Mouse (Mus musculus) frontal cortex, postnatal 14 days (tissue): ENCODE measurements around the gene Mfap2.

Experiments used
- DNase-seq, 2 experiments: peaks; one replicate each; pipeline ENCODE4 v3.0.0; 2022; ENCODE audit warnings: low spot score in 2 of 2

Gene Mfap2

GRCm38 (mm10) chr4:140987476-140987875 is 22.7 kb upstream of the Mfap2 start:
- no peak for DNase-seq

GRCm38 (mm10) chr4:140988706-140989290 is 21.4 kb upstream of the Mfap2 start:
- DNase-seq = no peak

GRCm38 (mm10) chr4:140989447-140989846 is 20.8 kb upstream of the Mfap2 start:
- no peak for DNase-seq

- no peak for DNase-seq
These were observed 18.0 kb upstream of the Mfap2 start for GRCm38 (mm10) chr4:140992215-140992614.

- no peak for DNase-seq
These were observed 16.4 kb upstream of the Mfap2 start for GRCm38 (mm10) chr4:140993846-140994245.

GRCm38 (mm10) chr4:140995811-140996210 is 14.4 kb upstream of the Mfap2 start:
- DNase-seq = no peak

GRCm38 (mm10) chr4:140996812-140997211 is 13.4 kb upstream of the Mfap2 start:
- DNase-seq = no peak

- no peak for DNase-seq
These were observed 4.2 kb upstream of the Mfap2 start for GRCm38 (mm10) chr4:141005983-141006382.

GRCm38 (mm10) chr4:141008028-141008427 is 2.2 kb upstream of the Mfap2 start:
- no peak for DNase-seq

- DNase-seq = no peak
These were observed 308 bp downstream of the Mfap2 start for GRCm38 (mm10) chr4:141010526-141010925.

- no peak for DNase-seq
These were observed 767 bp downstream of the Mfap2 start for GRCm38 (mm10) chr4:141010941-141011429.

- DNase-seq = no peak
These were observed 1.5 kb downstream of the Mfap2 start for GRCm38 (mm10) chr4:141011556-141012328.

- DNase-seq = no peak
These were observed 2.3 kb downstream of the Mfap2 start for GRCm38 (mm10) chr4:141012558-141012957.

GRCm38 (mm10) chr4:141014114-141014513 is 3.9 kb downstream of the Mfap2 start:
- no peak for DNase-seq

- no peak for DNase-seq
These were observed 4.6 kb downstream of the Mfap2 start for GRCm38 (mm10) chr4:141014856-141015255.

- no peak for DNase-seq
These were observed 5.1 kb downstream of the Mfap2 start for GRCm38 (mm10) chr4:141015356-141015755.

GRCm38 (mm10) chr4:141016311-141016710 is 6.1 kb downstream of the Mfap2 start:
- no peak for DNase-seq

- DNase-seq = no peak
These were observed 7.6 kb downstream of the Mfap2 start for GRCm38 (mm10) chr4:141017657-141018436.

GRCm38 (mm10) chr4:141020220-141020619 is 10.0 kb downstream of the Mfap2 start:
- DNase-seq = no peak

- no peak for DNase-seq
These were observed 10.8 kb downstream of the Mfap2 start for GRCm38 (mm10) chr4:141020811-141021613.

- DNase-seq = no peak
These were observed 11.4 kb downstream of the Mfap2 start for GRCm38 (mm10) chr4:141021614-141021929.

GRCm38 (mm10) chr4:141024052-141024451 is 13.8 kb downstream of the Mfap2 start:
- DNase-seq = no peak
